Mouse (Mus musculus): ENCODE measurements around the gene Thada. TPM values are rescaled to one million over a fixed set of nuclear protein-coding genes. Genes with fewer than 3 reads are reported as not detected.

Thada gene
- polyA plus RNA-seq, 1 experiment from 2014 or later: 9.2 TPM

GRCm38 (mm10) chr17:84282388-84283280 lies 183.4 kb downstream of the Thada start:
- no peaks in the 10 kb centered on the region; the same call in 1 of the 2 replicates for H3K9me3 ChIP-seq
- no peaks in the 10 kb centered on the region for H3K27me3 ChIP-seq (ENCODE audit: insufficient read depth, poor library complexity, severe bottlenecking)
- H3K4me3 ChIP-seq: no peak overlapping the region
- WGBS: 82% methylated on average over 8 of the region's 8 CpGs
- DNase-seq (ENCODE audit: low spot score): no peak
- peak overlapping the region; percentile 18 for H3K27ac ChIP-seq
- H3K4me1 ChIP-seq: peaks cover 21% of the 10 kb centered on the region
- H3K36me3 ChIP-seq: peaks cover 7% of the 10 kb centered on the region; the same call in 1 of the 2 replicates

DNA sequence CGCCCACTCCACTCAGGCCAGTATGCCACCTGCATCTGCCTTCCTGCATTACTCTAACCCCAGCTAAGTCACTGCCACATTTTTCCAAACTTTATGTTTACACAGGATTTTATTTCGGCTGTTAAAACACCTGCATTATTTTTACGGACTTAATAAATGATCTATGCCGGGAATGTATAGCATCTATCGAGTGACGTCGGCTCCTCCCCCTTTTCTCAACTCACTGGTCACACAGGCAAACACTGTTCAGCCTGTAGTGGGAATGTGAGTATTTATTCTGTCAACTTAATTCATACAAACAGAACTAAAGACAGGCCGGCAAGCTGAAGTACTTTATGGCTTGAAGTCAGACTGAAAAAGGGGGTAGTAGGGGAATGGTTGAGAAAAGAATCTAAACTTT lies 187.0 kb downstream of the Thada start:
- no peak for DNase-seq (ENCODE audit: low spot score)
- WGBS: 89% methylated on average over 8 of the region's 8 CpGs
- Histone ChIP-seq H3K27ac (no peak overlapping the region), H3K36me3 (no peaks in the 10 kb centered on the region), H3K4me1 (peaks cover 51% of the 10 kb centered on the region), H3K27me3 (ENCODE audit: insufficient read depth, poor library complexity, severe bottlenecking) (no peaks in the 10 kb centered on the region), H3K4me3 (no peak overlapping the region), H3K9me3 (no peaks in the 10 kb centered on the region)

GRCm38 (mm10) chr17:84278193-84278953 lies 187.6 kb downstream of the Thada start:
- WGBS: 80% methylated on average over 5 of the region's 5 CpGs
- no peaks in the 10 kb centered on the region for H3K36me3 ChIP-seq
- peaks cover 54% of the 10 kb centered on the region for H3K4me1 ChIP-seq
- DNase-seq (ENCODE audit: low spot score): no peak
- no peaks in the 10 kb centered on the region for H3K9me3 ChIP-seq
- no peaks in the 10 kb centered on the region for H3K27me3 ChIP-seq (ENCODE audit: insufficient read depth, poor library complexity, severe bottlenecking)
- no peak overlapping the region; the same call in 1 of the 2 replicates for H3K27ac ChIP-seq
- H3K4me3 ChIP-seq: no peak overlapping the region

- peaks cover 57% of the 10 kb centered on the region for H3K4me1 ChIP-seq
- H3K27ac ChIP-seq: peak overlapping the region; percentile 83
- no peaks in the 10 kb centered on the region for H3K27me3 ChIP-seq (ENCODE audit: insufficient read depth, poor library complexity, severe bottlenecking)
Observed at GRCm38 (mm10) chr17:84274999-84275398, 191.0 kb downstream of the Thada start.

GRCm38 (mm10) chr17:84274163-84274562 lies 191.8 kb downstream of the Thada start:
- no peak for DNase-seq (ENCODE audit: low spot score)
- H3K27ac ChIP-seq: peak overlapping the region; percentile 83
- WGBS: 47% methylated on average over 6 of the region's 6 CpGs
- H3K9me3 ChIP-seq: no peaks in the 10 kb centered on the region
- H3K36me3 ChIP-seq: peaks cover 5% of the 10 kb centered on the region; the same call in 1 of the 2 replicates
- no peaks in the 10 kb centered on the region for H3K27me3 ChIP-seq (ENCODE audit: insufficient read depth, poor library complexity, severe bottlenecking)
- H3K4me3 ChIP-seq: no peak overlapping the region
- H3K4me1 ChIP-seq: peaks cover 54% of the 10 kb centered on the region

More at GRCm38 (mm10) chr17:84274999-84275398, 191.0 kb downstream of the Thada start:
- no peak overlapping the region for H3K4me3 ChIP-seq
- 0 out of 2 replicates have a peak, but pooled peaks cover 2% of the 10 kb centered on the region for H3K36me3 ChIP-seq
- DNase-seq (ENCODE audit: low spot score): no peak
- 81% methylated on average over 3 of the region's 3 CpGs for WGBS
- H3K9me3 ChIP-seq: no peaks in the 10 kb centered on the region

DNA sequence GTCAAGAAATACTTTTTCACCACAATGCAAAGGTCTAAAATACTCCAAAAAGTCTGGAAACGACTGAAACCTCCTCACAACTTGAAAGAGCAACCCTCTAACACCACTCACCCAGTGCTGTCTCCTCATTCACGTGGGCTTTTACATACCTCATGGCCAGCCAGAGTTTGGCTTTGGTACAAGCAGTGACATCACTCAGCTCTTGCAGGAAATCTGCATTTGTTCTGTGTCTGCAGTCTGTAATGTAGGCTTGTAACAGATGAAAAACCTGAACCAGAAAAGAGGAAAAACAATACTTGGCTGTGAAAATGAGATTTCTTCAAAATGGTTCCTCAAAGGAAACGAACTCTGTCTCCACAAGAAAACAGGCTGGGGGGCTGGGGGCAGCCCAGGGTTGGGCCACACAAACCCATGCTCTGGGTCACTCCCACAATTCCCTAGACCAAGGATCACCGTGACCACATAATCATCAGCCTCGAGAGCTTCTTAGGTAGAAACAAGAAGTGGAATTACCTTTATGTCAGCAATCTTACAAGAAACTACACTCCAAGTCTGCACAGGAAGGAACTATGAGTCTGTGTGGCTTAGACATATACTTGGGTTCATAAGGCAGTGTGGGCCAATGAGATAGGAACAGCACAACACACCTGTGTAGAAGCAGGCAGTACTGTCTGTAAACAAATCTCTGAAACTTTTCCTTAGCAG lies 193.3 kb downstream of the Thada start:
- DNase-seq (ENCODE audit: low spot score): no peak
- peaks cover 58% of the 10 kb centered on the region for H3K4me1 ChIP-seq
- no peak overlapping the region for H3K4me3 ChIP-seq
- no peaks in the 10 kb centered on the region for H3K9me3 ChIP-seq
- H3K27ac ChIP-seq: peak overlapping the region; percentile 83; the same call in 1 of the 2 replicates
- H3K27me3 ChIP-seq (ENCODE audit: insufficient read depth, poor library complexity, severe bottlenecking): no peaks in the 10 kb centered on the region
- WGBS: 65% methylated on average over 5 of the region's 5 CpGs
- H3K36me3 ChIP-seq: peaks cover 5% of the 10 kb centered on the region; the same call in 1 of the 2 replicates

DNA sequence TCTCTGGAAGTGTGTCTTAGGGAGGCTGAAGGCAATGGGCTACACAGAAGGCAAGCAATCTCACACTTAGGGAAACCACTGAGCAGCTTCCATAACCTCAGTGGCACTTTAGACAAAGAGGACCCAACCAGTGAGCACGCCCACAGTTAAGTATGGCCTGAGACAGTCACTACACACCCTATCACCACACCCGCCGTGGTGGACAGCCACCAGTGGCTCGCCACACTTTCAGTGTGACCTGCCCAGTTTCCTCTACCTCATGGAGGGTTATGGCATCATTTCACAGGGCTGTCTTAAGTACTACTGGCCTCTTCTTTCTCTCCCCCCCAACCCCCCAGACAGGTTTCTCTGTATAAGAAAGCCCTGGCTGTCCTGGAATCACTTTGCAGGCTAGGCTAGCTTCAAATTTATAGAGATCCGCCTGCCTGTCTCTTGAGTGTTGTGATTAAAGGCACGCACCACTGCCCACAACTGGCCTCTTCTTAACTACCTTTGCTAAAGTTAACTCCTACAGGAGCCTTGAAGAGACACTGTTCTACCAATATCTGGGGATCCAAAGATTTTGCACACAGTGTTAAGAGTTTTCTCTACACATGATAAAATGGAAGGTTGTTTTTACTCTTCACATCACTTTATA lies 194.3 kb downstream of the Thada start:
- Histone ChIP-seq H3K27me3 (ENCODE audit: insufficient read depth, poor library complexity, severe bottlenecking) (no peaks in the 10 kb centered on the region), H3K36me3 (peaks cover 5% of the 10 kb centered on the region; the same call in 1 of the 2 replicates), H3K27ac (0 out of 2 replicates have a peak overlapping the region, but pooled peaks have one; percentile 22), H3K4me3 (no peak overlapping the region), H3K9me3 (no peaks in the 10 kb centered on the region), H3K4me1 (peaks cover 50% of the 10 kb centered on the region)
- 87% methylated on average over 6 of the region's 6 CpGs for WGBS
- no peak for DNase-seq (ENCODE audit: low spot score)

- 91% methylated on average over 5 of the region's 5 CpGs for WGBS
- no peaks in the 10 kb centered on the region for H3K27me3 ChIP-seq (ENCODE audit: insufficient read depth, poor library complexity, severe bottlenecking)
- no peak overlapping the region for H3K4me3 ChIP-seq
- no peaks in the 10 kb centered on the region for H3K9me3 ChIP-seq
- no peak for DNase-seq (ENCODE audit: low spot score)
- H3K36me3 ChIP-seq: peaks cover 5% of the 10 kb centered on the region; the same call in 1 of the 2 replicates
- H3K4me1 ChIP-seq: peaks cover 53% of the 10 kb centered on the region
- no peak overlapping the region for H3K27ac ChIP-seq
Observed at GRCm38 (mm10) chr17:84269722-84270121, 196.3 kb downstream of the Thada start.

DNA sequence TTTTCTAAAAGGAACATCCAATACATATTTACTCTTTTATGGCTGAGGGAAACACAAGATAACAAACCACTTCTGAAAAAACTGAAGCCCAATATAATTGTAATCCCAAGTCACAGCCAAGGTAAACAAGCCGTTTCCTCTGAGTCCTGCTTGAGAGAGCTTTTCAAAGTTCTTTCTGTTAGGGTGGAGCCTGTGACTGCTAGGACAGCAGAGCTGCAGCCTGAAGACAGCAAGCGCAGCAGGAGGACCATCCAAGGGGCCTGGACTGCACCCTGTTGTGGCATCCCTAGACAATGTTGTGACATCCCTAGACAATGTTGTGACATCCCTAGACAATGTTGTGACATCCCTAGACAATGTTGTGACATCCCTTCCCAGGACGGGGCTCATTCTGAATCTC lies 197.6 kb downstream of the Thada start:
- WGBS: 66% methylated on average over 3 of the region's 3 CpGs
- Histone ChIP-seq H3K27ac (0 out of 2 replicates have a peak overlapping the region, but pooled peaks have one; percentile 24), H3K4me1 (peaks cover 49% of the 10 kb centered on the region), H3K36me3 (peaks cover 5% of the 10 kb centered on the region; the same call in 1 of the 2 replicates), H3K9me3 (no peaks in the 10 kb centered on the region), H3K27me3 (ENCODE audit: insufficient read depth, poor library complexity, severe bottlenecking) (no peaks in the 10 kb centered on the region), H3K4me3 (no peak overlapping the region)
- DNase-seq (ENCODE audit: low spot score): no peak

GRCm38 (mm10) chr17:84267456-84268074 lies 198.4 kb downstream of the Thada start:
- no peak overlapping the region for H3K27ac ChIP-seq
- H3K27me3 ChIP-seq (ENCODE audit: insufficient read depth, poor library complexity, severe bottlenecking): no peaks in the 10 kb centered on the region
- no peak overlapping the region for H3K4me3 ChIP-seq
- WGBS: 85% methylated on average over 6 of the region's 6 CpGs
- H3K4me1 ChIP-seq: peaks cover 43% of the 10 kb centered on the region
- no peak for DNase-seq (ENCODE audit: low spot score)
- H3K9me3 ChIP-seq: no peaks in the 10 kb centered on the region
- H3K36me3 ChIP-seq: peaks cover 5% of the 10 kb centered on the region; the same call in 1 of the 2 replicates

DNA sequence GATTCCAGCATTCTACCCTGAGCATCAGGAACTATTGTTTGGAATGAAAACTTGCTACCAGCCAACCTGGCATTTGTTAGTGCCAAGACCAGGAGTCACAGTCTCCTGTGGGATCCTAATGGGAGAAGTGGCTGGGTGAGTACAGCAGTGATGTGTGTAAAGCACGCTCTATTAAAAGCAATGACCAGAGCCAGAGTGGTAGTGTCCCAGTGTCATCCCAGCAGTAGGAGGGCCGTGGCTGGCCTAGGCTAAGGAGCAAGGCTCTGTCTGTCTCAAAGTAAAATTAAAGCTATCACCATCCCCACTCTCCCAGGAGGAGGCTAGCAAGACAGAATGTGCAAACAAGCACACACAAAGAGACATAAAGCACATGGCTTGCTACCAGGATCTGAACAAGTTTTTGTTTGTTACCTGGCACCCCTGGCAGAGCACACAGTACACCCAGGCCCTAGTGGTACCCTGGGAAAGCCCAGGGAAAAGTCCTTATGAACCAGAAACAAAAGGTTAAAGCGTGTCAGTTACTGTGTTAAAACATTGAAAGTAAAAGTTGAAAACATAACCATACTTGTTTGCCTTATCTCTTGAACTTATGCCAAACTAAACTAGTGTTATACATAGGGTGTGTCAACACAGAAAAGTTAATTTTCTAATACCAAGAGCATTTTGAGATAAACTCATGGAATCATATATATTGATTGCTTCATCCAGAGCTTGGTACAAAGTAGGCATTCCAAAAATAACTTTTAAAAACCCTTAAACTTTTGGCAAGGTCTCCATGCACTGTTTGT lies 199.7 kb downstream of the Thada start:
- no peak for DNase-seq (ENCODE audit: low spot score)
- Histone ChIP-seq H3K27ac (peak overlapping the region; percentile 50; the same call in 1 of the 2 replicates), H3K4me3 (no peak overlapping the region), H3K4me1 (peaks cover 42% of the 10 kb centered on the region), H3K27me3 (ENCODE audit: insufficient read depth, poor library complexity, severe bottlenecking) (no peaks in the 10 kb centered on the region), H3K36me3 (peaks cover 3% of the 10 kb centered on the region; the same call in 1 of the 2 replicates), H3K9me3 (no peaks in the 10 kb centered on the region)
- 72% methylated on average over 3 of the region's 3 CpGs for WGBS
